Mouse (Mus musculus) midbrain, embryonic 10.5 days (tissue): ENCODE data around the gene Nudt13. TPM values are rescaled to one million over a fixed set of nuclear protein-coding genes. Genes with fewer than 3 reads are reported as not detected.

ENCODE experiments used
- DNase-seq: peaks from one replicate; pipeline ENCODE4 v3.0.0-alpha.2; 2017; ENCODE audit warnings: low spot score
- H3K27ac ChIP-seq: fragments of 300-500 bp; sonication (generic); replicated peaks from 2 replicates; pipeline ENCODE4 v1.5.1; 2016; ENCODE audit warnings: mild to moderate bottlenecking
- H3K27me3 ChIP-seq: fragments of 300-500 bp; sonication (generic); 2 replicates; pipeline ENCODE4 v1.6.1; 2016; ENCODE audit warnings: low read depth, mild to moderate bottlenecking; ENCODE audit not compliant: poor library complexity, severe bottlenecking
- H3K36me3 ChIP-seq: fragments of 300-500 bp; sonication (generic); 2 replicates; pipeline ENCODE4 v1.6.1; 2016; ENCODE audit warnings: mild to moderate bottlenecking, moderate library complexity
- H3K4me1 ChIP-seq: fragments of 300-500 bp; sonication (generic); 2 replicates; pipeline ENCODE4 v1.6.1; 2016
- H3K4me3 ChIP-seq: fragments of 300-500 bp; sonication (generic); 2 replicates; pipeline ENCODE4 v1.5.1; 2016; ENCODE audit warnings: mild to moderate bottlenecking, moderate library complexity
- H3K9me3 ChIP-seq: fragments of 300-500 bp; sonication (generic); replicated peaks from 2 replicates; pipeline ENCODE4 v1.6.1; 2016; ENCODE audit warnings: mild to moderate bottlenecking
- WGBS: fragments of 180-500 bp; shearing (Covaris S2); methylation state at CpG from one replicate; pipeline ENCODE4 v1.1.7; 2016; 5-methylcytosine and 5-hydroxymethylcytosine counted together
- polyA plus RNA-seq: library from polyadenylated mRNA; unstranded; fragments of >200 nt; fragmentation: Nextera tagmentation; extraction: Ambion mirVana; gene quantifications from 2 replicates; pipeline ENCODE4 v1.2.1, GENCODE M21; 2016

Nudt13 gene
- 11.8 and 13.4 TPM in 2 replicates for polyA plus RNA-seq

- DNase-seq, result peak; percentile 74
- peaks cover 10% of the 10 kb centered on the region for H3K4me1 ChIP-seq
- peak within 1 kb of the TSS; percentile 60 for H3K4me3 ChIP-seq
- H3K9me3 ChIP-seq, result no peaks in the 10 kb centered on the region
- WGBS, result 23% methylated on average over 14 of the region's 14 CpGs
- no peaks in the 10 kb centered on the region for H3K36me3 ChIP-seq
- peak within 1 kb of the TSS; percentile 47 for H3K27ac ChIP-seq
- H3K27me3 ChIP-seq, result no peaks in the 10 kb centered on the region
Measured at GRCm38 (mm10) chr14:20294117-20294892, at the start of gene Nudt13. TSS of gene Nudt13 (plus strand) at chr14:20294697.

- Histone ChIP-seq H3K9me3 (no peaks in the 10 kb centered on the region), H3K36me3 (no peaks in the 10 kb centered on the region), H3K4me3 (no peak overlapping the region), H3K27ac (no peak overlapping the region), H3K4me1 (peaks cover 14% of the 10 kb centered on the region), H3K27me3 (no peaks in the 10 kb centered on the region)
- DNase-seq, result no peak
- WGBS, result 82% methylated on average over 2 of the region's 2 CpGs
Measured at GRCm38 (mm10) chr14:20245318-20245717, 49.2 kb upstream of the Nudt13 start.

DNA sequence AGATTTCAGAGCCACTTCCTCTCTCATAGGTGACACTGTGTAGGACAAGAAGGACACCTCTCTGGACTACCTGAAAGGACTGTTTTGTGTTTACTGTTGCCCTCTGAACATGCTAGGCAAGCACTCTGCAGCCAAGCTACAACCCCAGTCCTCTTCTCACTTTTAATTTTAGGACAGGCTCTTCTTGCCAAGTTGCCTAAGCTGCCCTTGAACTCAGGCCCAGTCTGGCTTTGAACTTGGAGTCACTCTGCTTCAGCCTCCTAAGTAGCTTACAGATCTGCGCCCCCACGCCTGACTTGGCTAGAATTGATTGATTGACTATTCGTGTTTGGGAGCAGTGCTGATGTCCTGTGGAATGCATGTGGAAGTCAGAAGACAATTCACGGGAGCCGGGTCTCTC lies 48.6 kb upstream of the Nudt13 start:
- H3K4me3 ChIP-seq, result no peak overlapping the region
- H3K27me3 ChIP-seq, result no peaks in the 10 kb centered on the region
- DNase-seq, result no peak
- H3K36me3 ChIP-seq, result no peaks in the 10 kb centered on the region
- no peak overlapping the region for H3K27ac ChIP-seq
- 85% methylated on average over 5 of the region's 5 CpGs for whole genome bisulfite sequencing
- H3K9me3 ChIP-seq, result no peaks in the 10 kb centered on the region
- H3K4me1 ChIP-seq, result peaks cover 18% of the 10 kb centered on the region

GRCm38 (mm10) chr14:20246811-20247266 lies 47.7 kb upstream of the Nudt13 start:
- Histone ChIP-seq H3K27me3 (no peaks in the 10 kb centered on the region), H3K4me1 (peaks cover 18% of the 10 kb centered on the region), H3K27ac (0 out of 2 replicates have a peak overlapping the region, but pooled peaks have one; percentile 23), H3K36me3 (no peaks in the 10 kb centered on the region), H3K9me3 (no peaks in the 10 kb centered on the region), H3K4me3 (no peak overlapping the region)
- no peak for DNase-seq
- 78% methylated on average over 11 of the region's 11 CpGs for WGBS

GRCm38 (mm10) chr14:20248001-20248400 lies 46.5 kb upstream of the Nudt13 start:
- Histone ChIP-seq H3K4me1 (peaks cover 14% of the 10 kb centered on the region), H3K27ac (no peak overlapping the region; the same call in 1 of the 2 replicates)

GRCm38 (mm10) chr14:20250237-20251171 lies 44.0 kb upstream of the Nudt13 start:
- DNase-seq, result no peak
- no peaks in the 10 kb centered on the region for H3K36me3 ChIP-seq
- 73% methylated on average over 14 of the region's 14 CpGs for WGBS
- no peaks in the 10 kb centered on the region for H3K27me3 ChIP-seq
- H3K27ac ChIP-seq, result peak overlapping the region; percentile 46
- H3K4me3 ChIP-seq, result no peak overlapping the region
- no peaks in the 10 kb centered on the region for H3K9me3 ChIP-seq
- H3K4me1 ChIP-seq, result peaks cover 14% of the 10 kb centered on the region

More at GRCm38 (mm10) chr14:20248001-20248400, 46.5 kb upstream of the Nudt13 start:
- WGBS, result 88% methylated on average over 3 of the region's 3 CpGs
- DNase-seq, result no peak
- Histone ChIP-seq H3K27me3 (no peaks in the 10 kb centered on the region), H3K4me3 (no peak overlapping the region), H3K36me3 (no peaks in the 10 kb centered on the region), H3K9me3 (no peaks in the 10 kb centered on the region)

GRCm38 (mm10) chr14:20258185-20259113 lies 36.0 kb upstream of the Nudt13 start:
- H3K27me3 ChIP-seq, result 0 out of 2 replicates have a peak, but pooled peaks cover 13% of the 10 kb centered on the region
- no peak overlapping the region for H3K27ac ChIP-seq
- no peaks in the 10 kb centered on the region for H3K36me3 ChIP-seq
- no peaks in the 10 kb centered on the region for H3K9me3 ChIP-seq
- 60% methylated on average over 8 of the region's 8 CpGs for WGBS
- peak; percentile 79 for DNase-seq
- 0 out of 2 replicates have a peak, but pooled peaks cover 5% of the 10 kb centered on the region for H3K4me1 ChIP-seq
- no peak overlapping the region for H3K4me3 ChIP-seq

GRCm38 (mm10) chr14:20262346-20262745 lies 32.2 kb upstream of the Nudt13 start:
- no peak for DNase-seq
- Histone ChIP-seq H3K4me1 (0 out of 2 replicates have a peak, but pooled peaks cover 5% of the 10 kb centered on the region), H3K27ac (no peak overlapping the region), H3K4me3 (no peak overlapping the region), H3K36me3 (no peaks in the 10 kb centered on the region), H3K27me3 (0 out of 2 replicates have a peak, but pooled peaks cover 9% of the 10 kb centered on the region), H3K9me3 (no peaks in the 10 kb centered on the region)
- WGBS, result 74% methylated on average over 2 of the region's 4 CpGs

GRCm38 (mm10) chr14:20268421-20268820 lies 26.1 kb upstream of the Nudt13 start:
- H3K27me3 ChIP-seq, result no peaks in the 10 kb centered on the region
- WGBS, result 86% methylated on average over 6 of the region's 6 CpGs
- no peak for DNase-seq
- H3K4me3 ChIP-seq, result no peak overlapping the region
- no peak overlapping the region for H3K27ac ChIP-seq
- H3K36me3 ChIP-seq, result no peaks in the 10 kb centered on the region
- no peaks in the 10 kb centered on the region for H3K4me1 ChIP-seq
- no peaks in the 10 kb centered on the region for H3K9me3 ChIP-seq

GRCm38 (mm10) chr14:20269082-20269809 lies 25.3 kb upstream of the Nudt13 start, which contains the start of gene Kcnk16:
TSS of gene Kcnk16 (minus strand) at chr14:20269199.
- Histone ChIP-seq H3K27ac (no peak within 1 kb of the TSS), H3K4me1 (no peaks in the 10 kb centered on the region), H3K27me3 (no peaks in the 10 kb centered on the region), H3K9me3 (peaks cover 4% of the 10 kb centered on the region; the same call in 1 of the 2 replicates), H3K36me3 (no peaks in the 10 kb centered on the region), H3K4me3 (no peak within 1 kb of the TSS)
- DNase-seq, result no peak
- WGBS, result 77% methylated on average over 6 of the region's 6 CpGs

DNA sequence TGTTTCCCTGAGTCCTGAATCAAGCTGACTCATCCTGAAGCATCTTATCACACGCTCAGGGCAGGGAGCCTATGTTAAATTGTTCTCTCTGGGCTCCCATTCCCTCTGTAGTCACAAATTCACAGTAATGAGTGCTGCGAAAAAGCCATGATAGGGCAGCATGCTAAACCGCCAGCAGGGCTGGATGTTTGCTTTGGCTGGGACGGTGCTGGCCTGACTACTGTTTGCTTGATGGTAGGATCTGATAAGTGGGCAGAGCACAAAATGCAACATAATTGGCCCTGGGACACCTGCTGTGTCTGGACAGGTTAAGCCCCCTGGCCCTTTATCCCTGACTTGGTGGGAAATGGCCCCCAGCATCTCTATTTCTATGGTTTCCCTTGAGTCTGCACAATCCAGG lies 3.1 kb upstream of the Nudt13 start:
- Histone ChIP-seq H3K36me3 (no peaks in the 10 kb centered on the region), H3K4me3 (no peak overlapping the region), H3K4me1 (peaks cover 10% of the 10 kb centered on the region), H3K27ac (no peak overlapping the region), H3K27me3 (no peaks in the 10 kb centered on the region), H3K9me3 (no peaks in the 10 kb centered on the region)
- 67% methylated on average over 4 of the region's 4 CpGs for WGBS
- no peak for DNase-seq
